Mouse (Mus musculus) liver, adult 2 months (tissue): Measurements from ENCODE around the gene Capn8. TPM values are rescaled to one million over a fixed set of nuclear protein-coding genes. Genes with fewer than 3 reads are reported as not detected.
A peak's percentile ranks its signal among the peaks of the same experiment; 100 is the strongest.
"Not testable (repeated sequence)": the region's sequence is repeated elsewhere in the genome, so short reads cannot be mapped to it uniquely, and the experiment has no call there.

ENCODE experiments used
- DNase-seq: peaks from one replicate; pipeline ENCODE4 v3.0.0-alpha.2; 2011; ENCODE audit warnings: low read depth, low spot score; ENCODE audit errors: extremely low read depth
- H3K27ac ChIP-seq: fragments of 200-500 bp; replicated peaks from 2 replicates; pipeline ENCODE4 v1.5.1; 2012; ENCODE audit warnings: low read depth, mild to moderate bottlenecking, control low read depth, inconsistent platforms, low read length; ENCODE audit not compliant: insufficient read depth
- H3K27me3 ChIP-seq: fragments of 200-500 bp; 2 replicates; pipeline ENCODE4 v1.6.1; 2012; ENCODE audit warnings: mild to moderate bottlenecking, moderate library complexity, low read length, inconsistent platforms; ENCODE audit not compliant: control insufficient read depth, insufficient read depth
- H3K36me3 ChIP-seq: fragments of 200-500 bp; 2 replicates; pipeline ENCODE4 v1.6.1; 2012; ENCODE audit warnings: low read length, inconsistent platforms; ENCODE audit not compliant: control insufficient read depth, insufficient read depth
- H3K4me1 ChIP-seq: fragments of 200-500 bp; 2 replicates; pipeline ENCODE4 v1.6.1; 2011; ENCODE audit warnings: low read length; ENCODE audit not compliant: control insufficient read depth, insufficient read depth
- H3K4me3 ChIP-seq: fragments of 200-500 bp; 2 replicates; pipeline ENCODE4 v1.5.1; 2011; ENCODE audit warnings: low read depth, mild to moderate bottlenecking, control low read depth, low read length, moderate library complexity; ENCODE audit not compliant: insufficient read depth
- H3K79me2 ChIP-seq: fragments of 200-500 bp; 2 replicates; pipeline ENCODE4 v1.6.1; 2012; ENCODE audit warnings: inconsistent platforms, mild to moderate bottlenecking, low read length, moderate library complexity; ENCODE audit not compliant: control insufficient read depth, insufficient read depth
- H3K9ac ChIP-seq: fragments of 200-500 bp; 2 replicates; pipeline ENCODE4 v1.6.1; 2012; ENCODE audit warnings: low read depth, mild to moderate bottlenecking, control low read depth, inconsistent platforms, low read length
- CTCF ChIP-seq: fragments of 200-500 bp; IDR thresholded peaks from 2 replicates; pipeline ENCODE4 v1.5.1; 2011; ENCODE audit warnings: low read depth, low read length, control low read depth
- POLR2A ChIP-seq: fragments of 200-500 bp; IDR thresholded peaks from 2 replicates; pipeline ENCODE4 v1.6.1; 2011; ENCODE audit warnings: low read length, control low read depth; ENCODE audit not compliant: insufficient read depth; ENCODE audit errors: extremely low read depth
- WGBS: fragments of 180-500 bp; shearing (Covaris S2); methylation state at CpG from one replicate; pipeline ENCODE4 v1.1.7; 2018; 5-methylcytosine and 5-hydroxymethylcytosine counted together
- polyA plus RNA-seq: library from polyadenylated mRNA; depleted of rRNA; stranded (reverse); fragments of >200 nt; gene quantifications from 2 replicates; pipeline ENCODE4 v1.2.3, GENCODE M21; 2012
- total RNA-seq: library from RNA; depleted of rRNA; stranded (reverse); fragments of >200 nt; gene quantifications from 2 replicates; pipeline ENCODE4 v1.2.3, GENCODE M21; 2014

Capn8 gene
- total and polyA plus RNA-seq, 2 experiments = 0.04 to 0.09 TPM

GRCm38 (mm10) chr1:182640094-182640493, 75.3 kb downstream of the Capn8 start:
- no peak for DNase-seq
- no peaks in the 10 kb centered on the region for H3K27me3 ChIP-seq
- no peaks in the 10 kb centered on the region for H3K36me3 ChIP-seq
- H3K27ac ChIP-seq = no peak overlapping the region
- no peak for TF ChIP-seq POLR2A
- TF ChIP-seq CTCF = no peak
- WGBS = 73% methylated on average over 4 of the region's 4 CpGs
- H3K4me3 ChIP-seq = no peak overlapping the region
- H3K9ac ChIP-seq = no peak overlapping the region
- no peaks in the 10 kb centered on the region for H3K4me1 ChIP-seq
- no peaks in the 10 kb centered on the region for H3K79me2 ChIP-seq

GRCm38 (mm10) chr1:182642779-182643178, 78.0 kb downstream of the Capn8 start:
- 63% methylated on average over 2 of the region's 2 CpGs for WGBS
- Histone ChIP-seq H3K27ac (no peak overlapping the region), H3K4me1 (no peaks in the 10 kb centered on the region), H3K9ac (no peak overlapping the region), H3K4me3 (no peak overlapping the region), H3K79me2 (no peaks in the 10 kb centered on the region), H3K36me3 (no peaks in the 10 kb centered on the region), H3K27me3 (no peaks in the 10 kb centered on the region)
- DNase-seq = no peak
- TF ChIP-seq CTCF (no peak), POLR2A (no peak)

GRCm38 (mm10) chr1:182644418-182644817, 79.6 kb downstream of the Capn8 start:
- H3K4me3 ChIP-seq, H3K27me3 ChIP-seq, H3K9ac ChIP-seq, H3K36me3 ChIP-seq, DNase-seq, H3K4me1 ChIP-seq, H3K27ac ChIP-seq, H3K79me2 ChIP-seq: not testable (repeated sequence)
- 91% methylated on average over 8 of the region's 8 CpGs for WGBS

GRCm38 (mm10) chr1:182645211-182645668, 80.4 kb downstream of the Capn8 start:
- Histone ChIP-seq H3K9ac (no peak overlapping the region), H3K27me3 (no peaks in the 10 kb centered on the region), H3K4me3 (no peak overlapping the region), H3K4me1 (no peaks in the 10 kb centered on the region), H3K36me3 (no peaks in the 10 kb centered on the region), H3K79me2 (no peaks in the 10 kb centered on the region), H3K27ac (no peak overlapping the region)
- WGBS = 35% methylated on average over 6 of the region's 6 CpGs
- TF ChIP-seq CTCF = no peak
- no peak for TF ChIP-seq POLR2A
- DNase-seq = no peak

- WGBS = 79% methylated on average over 3 of the region's 3 CpGs
- Histone ChIP-seq H3K4me1 (no peaks in the 10 kb centered on the region), H3K27me3 (no peaks in the 10 kb centered on the region), H3K4me3 (no peak overlapping the region), H3K9ac (no peak overlapping the region), H3K79me2 (no peaks in the 10 kb centered on the region), H3K27ac (no peak overlapping the region), H3K36me3 (no peaks in the 10 kb centered on the region)
- TF ChIP-seq CTCF (no peak), POLR2A (no peak)
- no peak for DNase-seq
Observed at GRCm38 (mm10) chr1:182646796-182647195, 82.0 kb downstream of the Capn8 start.

- no peak overlapping the region for H3K9ac ChIP-seq
- H3K4me1 ChIP-seq = no peaks in the 10 kb centered on the region
- TF ChIP-seq POLR2A (no peak), CTCF (peak; percentile 68; the same call in 1 of the 2 replicates)
- H3K36me3 ChIP-seq = no peaks in the 10 kb centered on the region
- whole genome bisulfite sequencing = 30% methylated on average over 6 of the region's 6 CpGs
- no peaks in the 10 kb centered on the region for H3K27me3 ChIP-seq
- no peaks in the 10 kb centered on the region for H3K79me2 ChIP-seq
- H3K27ac ChIP-seq = no peak overlapping the region
- DNase-seq = peak; percentile 49
- H3K4me3 ChIP-seq = no peak overlapping the region
Observed at GRCm38 (mm10) chr1:182657760-182658159, 93.0 kb downstream of the Capn8 start.
